Mouse (Mus musculus) c-Kit-positive CD71-positive TER-119-positive erythroid progenitor cells, embryonic 14.5 days (primary cell): ENCODE results near the gene Atp2b2.
A peak's percentile ranks its signal among the peaks of the same experiment; 100 is the strongest.

Experiments
- DNase-seq: peaks from one replicate; pipeline ENCODE4 v3.0.0-alpha.2; 2013; ENCODE audit warnings: low spot score

The Atp2b2 gene

GRCm38 (mm10) chr6:113792368-113792767, 250.0 kb downstream of the Atp2b2 start:
- DNase-seq: no peak

- DNase-seq: no peak
These were observed 251.4 kb downstream of the Atp2b2 start for GRCm38 (mm10) chr6:113791012-113791411.

- DNase-seq: no peak
These were observed 254.9 kb downstream of the Atp2b2 start for GRCm38 (mm10) chr6:113787459-113787968.

- DNase-seq: no peak
These were observed 256.8 kb downstream of the Atp2b2 start for GRCm38 (mm10) chr6:113785658-113786057.

- no peak for DNase-seq
These were observed 264.1 kb downstream of the Atp2b2 start for GRCm38 (mm10) chr6:113778229-113778753.

GRCm38 (mm10) chr6:113768804-113769203, 273.6 kb downstream of the Atp2b2 start:
- no peak for DNase-seq

- DNase-seq: peak; percentile 62
These were observed 280.8 kb downstream of the Atp2b2 start for GRCm38 (mm10) chr6:113761644-113762043.

- DNase-seq: no peak
These were observed 293.2 kb downstream of the Atp2b2 start for GRCm38 (mm10) chr6:113749119-113749685.

- DNase-seq: no peak
These were observed 294.1 kb downstream of the Atp2b2 start for GRCm38 (mm10) chr6:113748351-113748750.

- no peak for DNase-seq
These were observed 295.1 kb downstream of the Atp2b2 start for GRCm38 (mm10) chr6:113747284-113747683.

GRCm38 (mm10) chr6:113745117-113745516, 297.3 kb downstream of the Atp2b2 start:
- DNase-seq: no peak

GRCm38 (mm10) chr6:113743111-113743510, 299.3 kb downstream of the Atp2b2 start:
- no peak for DNase-seq

- DNase-seq: no peak
These were observed 300.1 kb downstream of the Atp2b2 start for GRCm38 (mm10) chr6:113742321-113742720.

- DNase-seq: no peak
These were observed 301.0 kb downstream of the Atp2b2 start for GRCm38 (mm10) chr6:113741425-113741824.

GRCm38 (mm10) chr6:113740236-113741217, 301.9 kb downstream of the Atp2b2 start, which contains the start of gene Sec13:
Gene Sec13, minus strand, starts transcription at chr6:113740743.
- DNase-seq: peak; percentile 84

GRCm38 (mm10) chr6:113737318-113738046, 304.9 kb downstream of the Atp2b2 start:
- no peak for DNase-seq

- DNase-seq: no peak
These were observed 311.1 kb downstream of the Atp2b2 start for GRCm38 (mm10) chr6:113731296-113731695.

- DNase-seq: no peak
These were observed 314.2 kb downstream of the Atp2b2 start for GRCm38 (mm10) chr6:113728181-113728580.

- no peak for DNase-seq
These were observed 321.4 kb downstream of the Atp2b2 start for GRCm38 (mm10) chr6:113721061-113721460.

- no peak for DNase-seq
These were observed 322.5 kb downstream of the Atp2b2 start, which contains the start of gene Ghrl for GRCm38 (mm10) chr6:113719878-113720277. Gene Ghrl, minus strand, starts transcription at chr6:113719880.

GRCm38 (mm10) chr6:113717541-113717940, 324.9 kb downstream of the Atp2b2 start:
- no peak for DNase-seq

GRCm38 (mm10) chr6:113714797-113715196, 327.6 kb downstream of the Atp2b2 start:
- DNase-seq: no peak
